Mouse (Mus musculus): Measurements from ENCODE around the gene Sct.

Gene Sct

DNA sequence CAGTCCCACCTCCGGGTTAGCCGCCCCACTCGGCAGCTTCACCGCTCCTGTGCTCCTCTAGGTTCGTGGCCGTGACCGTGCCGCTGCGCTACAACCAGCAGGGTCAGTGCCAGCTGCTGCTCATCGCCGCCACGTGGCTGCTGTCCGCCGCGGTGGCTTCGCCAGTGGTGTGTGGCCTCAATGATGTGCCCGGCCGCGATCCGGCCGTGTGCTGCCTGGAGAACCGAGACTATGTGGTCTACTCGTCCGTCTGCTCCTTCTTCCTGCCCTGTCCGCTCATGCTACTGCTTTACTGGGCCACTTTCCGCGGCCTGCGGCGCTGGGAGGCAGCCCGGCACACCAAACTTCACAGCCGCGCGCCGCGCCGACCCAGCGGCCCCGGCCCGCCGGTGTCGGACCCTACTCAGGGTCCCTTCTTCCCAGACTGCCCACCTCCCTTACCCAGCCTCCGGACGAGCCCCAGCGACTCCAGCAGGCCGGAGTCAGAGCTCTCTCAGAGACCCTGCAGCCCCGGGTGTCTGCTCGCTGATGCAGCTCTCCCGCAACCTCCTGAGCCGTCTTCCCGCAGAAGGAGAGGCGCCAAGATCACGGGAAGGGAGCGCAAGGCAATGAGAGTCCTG is 15.0 kb upstream of the Sct start:
- no peak for TF ChIP-seq NANOG (IDR thresholded peaks at IDR 0.05; ENCODE audit: borderline replicate concordance, low read length)
- TF ChIP-seq POU5F1 (IDR thresholded peaks at IDR 0.05; ENCODE audit: borderline replicate concordance, low read length), result no peak
- no peak for TF ChIP-seq CTCF (conservative IDR thresholded peaks at IDR 0.05; ENCODE audit: low read length)
- Histone ChIP-seq H3K4me3 (replicated peaks; ENCODE audit: low read length) (peak overlapping the region; percentile 73), H3K36me3 (ENCODE audit: insufficient read depth, low read length) (peaks cover 26% of the 10 kb centered on the region), H3K27me3 (ENCODE audit: insufficient read depth, low read length) (peaks cover 66% of the 10 kb centered on the region), H3K4me1 (replicated peaks; ENCODE audit: low read depth, low read length) (peaks cover 34% of the 10 kb centered on the region), H3K9me3 (ENCODE audit: low read length) (no peaks in the 10 kb centered on the region)

- Histone ChIP-seq H3K4me1 (replicated peaks; ENCODE audit: low read depth, low read length) (peaks cover 45% of the 10 kb centered on the region), H3K27me3 (ENCODE audit: insufficient read depth, low read length) (peaks cover 66% of the 10 kb centered on the region), H3K9me3 (ENCODE audit: low read length) (no peaks in the 10 kb centered on the region), H3K4me3 (replicated peaks; ENCODE audit: low read length) (peak overlapping the region; percentile 72), H3K36me3 (ENCODE audit: insufficient read depth, low read length) (peaks cover 18% of the 10 kb centered on the region)
- TF ChIP-seq POU5F1 (IDR thresholded peaks at IDR 0.05; ENCODE audit: borderline replicate concordance, low read length) (no peak), NANOG (IDR thresholded peaks at IDR 0.05; ENCODE audit: borderline replicate concordance, low read length) (no peak), CTCF (conservative IDR thresholded peaks at IDR 0.05; ENCODE audit: low read length) (no peak)
Measured at GRCm38 (mm10) chr7:141292583-141293388, 13.9 kb upstream of the Sct start.

DNA sequence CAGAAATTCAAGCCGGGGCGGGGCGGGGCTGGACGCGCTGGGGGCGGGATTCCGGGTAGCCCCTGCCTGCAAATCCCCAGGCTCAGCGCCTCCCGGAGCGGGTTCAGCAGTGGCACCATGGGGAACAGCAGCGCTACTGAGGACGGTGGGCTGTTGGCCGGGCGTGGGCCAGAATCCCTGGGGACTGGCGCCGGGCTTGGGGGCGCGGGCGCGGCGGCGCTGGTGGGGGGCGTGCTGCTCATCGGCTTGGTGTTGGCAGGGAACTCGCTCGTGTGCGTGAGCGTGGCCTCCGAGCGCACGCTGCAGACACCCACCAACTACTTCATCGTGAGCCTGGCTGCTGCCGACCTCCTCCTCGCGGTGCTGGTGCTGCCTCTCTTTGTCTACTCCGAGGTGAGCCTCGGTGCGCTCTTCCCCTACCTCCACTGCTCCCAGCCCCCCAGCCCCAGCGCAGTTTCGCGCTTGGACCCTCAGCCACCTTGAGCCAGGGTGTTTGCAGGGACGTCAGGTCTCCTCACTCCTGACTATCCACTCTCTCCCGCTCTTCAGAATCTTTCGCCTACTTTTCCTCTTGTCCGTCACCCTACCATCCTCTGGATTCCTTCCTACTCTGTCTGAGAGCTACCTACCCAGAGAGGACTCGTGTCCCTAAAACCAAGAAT is 13.1 kb upstream of the Sct start, which contains the start of gene Drd4:
Gene Drd4, plus strand, starts transcription at position 86 of the 662 bp plus-strand sequence.
- H3K36me3 ChIP-seq (ENCODE audit: insufficient read depth, low read length), result peaks cover 10% of the 10 kb centered on the region
- no peak for TF ChIP-seq NANOG (IDR thresholded peaks at IDR 0.05; ENCODE audit: borderline replicate concordance, low read length)
- no peak for TF ChIP-seq CTCF (conservative IDR thresholded peaks at IDR 0.05; ENCODE audit: low read length)
- TF ChIP-seq POU5F1 (IDR thresholded peaks at IDR 0.05; ENCODE audit: borderline replicate concordance, low read length), result no peak

DNA sequence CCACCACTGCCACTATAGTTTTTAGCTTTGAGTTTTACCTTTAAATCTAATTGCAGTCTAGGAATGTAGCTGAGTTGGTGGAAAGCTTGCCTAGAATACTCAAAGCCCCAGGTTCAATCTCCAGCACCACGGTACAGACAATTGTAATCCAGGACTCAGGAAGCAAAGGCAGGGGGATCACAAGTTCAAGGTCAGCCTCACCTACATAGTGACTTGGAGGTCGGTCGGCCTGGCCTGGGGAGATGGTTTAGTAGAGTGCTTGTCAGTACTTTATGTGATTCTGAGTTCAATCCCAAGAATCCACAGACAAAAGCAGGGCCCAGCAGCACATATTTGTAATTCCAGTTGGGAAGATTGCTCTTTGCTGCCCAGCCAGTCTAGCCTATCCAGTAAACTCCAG is 9.1 kb upstream of the Sct start:
- Histone ChIP-seq H3K36me3 (ENCODE audit: insufficient read depth, low read length) (no peaks in the 10 kb centered on the region), H3K4me1 (replicated peaks; ENCODE audit: low read depth, low read length) (peaks cover 37% of the 10 kb centered on the region), H3K4me3 (replicated peaks; ENCODE audit: low read length) (no peak overlapping the region), H3K9me3 (ENCODE audit: low read length) (no peaks in the 10 kb centered on the region), H3K27me3 (ENCODE audit: insufficient read depth, low read length) (peaks cover 33% of the 10 kb centered on the region)
- TF ChIP-seq NANOG (IDR thresholded peaks at IDR 0.05; ENCODE audit: borderline replicate concordance, low read length), result peak; percentile 16; the same call in 1 of the 2 replicates
- TF ChIP-seq CTCF (conservative IDR thresholded peaks at IDR 0.05; ENCODE audit: low read length), result no peak
- no peak for TF ChIP-seq POU5F1 (IDR thresholded peaks at IDR 0.05; ENCODE audit: borderline replicate concordance, low read length)

More for the DNA sequence above, 13.1 kb upstream of the Sct start, which contains the start of gene Drd4:
- peaks cover 50% of the 10 kb centered on the region for H3K4me1 ChIP-seq (replicated peaks; ENCODE audit: low read depth, low read length)
- H3K9me3 ChIP-seq (ENCODE audit: low read length), result no peaks in the 10 kb centered on the region
- peaks cover 66% of the 10 kb centered on the region for H3K27me3 ChIP-seq (ENCODE audit: insufficient read depth, low read length)
- peak within 1 kb of the TSS; percentile 72 for H3K4me3 ChIP-seq (replicated peaks; ENCODE audit: low read length)

GRCm38 (mm10) chr7:141282756-141283155 is 3.8 kb upstream of the Sct start:
- no peaks in the 10 kb centered on the region for H3K36me3 ChIP-seq (ENCODE audit: insufficient read depth, low read length)
- TF ChIP-seq NANOG (IDR thresholded peaks at IDR 0.05; ENCODE audit: borderline replicate concordance, low read length) (no peak), CTCF (conservative IDR thresholded peaks at IDR 0.05; ENCODE audit: low read length) (no peak), POU5F1 (IDR thresholded peaks at IDR 0.05; ENCODE audit: borderline replicate concordance, low read length) (no peak)
- H3K4me1 ChIP-seq (replicated peaks; ENCODE audit: low read depth, low read length), result peaks cover 30% of the 10 kb centered on the region
- no peaks in the 10 kb centered on the region for H3K9me3 ChIP-seq (ENCODE audit: low read length)
- H3K27me3 ChIP-seq (ENCODE audit: insufficient read depth, low read length), result peaks cover 22% of the 10 kb centered on the region
- no peak overlapping the region for H3K4me3 ChIP-seq (replicated peaks; ENCODE audit: low read length)

DNA sequence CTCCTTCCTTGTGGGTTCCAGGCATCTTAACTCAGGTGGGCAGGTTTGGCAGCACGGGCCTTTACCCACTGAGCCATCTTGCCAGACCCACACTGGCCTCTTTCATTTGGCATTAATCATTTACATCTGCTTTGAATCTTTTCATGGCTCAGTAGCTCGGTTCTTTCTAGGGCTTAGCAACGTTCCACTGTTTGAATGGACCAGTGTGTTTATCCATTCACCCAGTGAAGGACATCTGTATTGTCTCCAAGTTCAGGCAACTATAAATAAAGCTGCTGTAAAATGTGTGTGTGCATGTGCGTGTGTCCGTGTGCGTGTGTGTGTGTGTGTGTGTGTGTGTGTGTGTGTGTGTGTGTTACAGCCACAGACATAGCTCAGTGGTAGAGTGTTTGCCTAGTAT is 2.5 kb upstream of the Sct start:
- Histone ChIP-seq H3K4me3 (replicated peaks; ENCODE audit: low read length) (no peak overlapping the region), H3K36me3 (ENCODE audit: insufficient read depth, low read length) (no peaks in the 10 kb centered on the region), H3K4me1 (replicated peaks; ENCODE audit: low read depth, low read length) (peaks cover 35% of the 10 kb centered on the region), H3K9me3 (ENCODE audit: low read length) (no peaks in the 10 kb centered on the region), H3K27me3 (ENCODE audit: insufficient read depth, low read length) (peaks cover 22% of the 10 kb centered on the region)
- no peak for TF ChIP-seq NANOG (IDR thresholded peaks at IDR 0.05; ENCODE audit: borderline replicate concordance, low read length)
- no peak for TF ChIP-seq POU5F1 (IDR thresholded peaks at IDR 0.05; ENCODE audit: borderline replicate concordance, low read length)
- TF ChIP-seq CTCF (conservative IDR thresholded peaks at IDR 0.05; ENCODE audit: low read length), result no peak

DNA sequence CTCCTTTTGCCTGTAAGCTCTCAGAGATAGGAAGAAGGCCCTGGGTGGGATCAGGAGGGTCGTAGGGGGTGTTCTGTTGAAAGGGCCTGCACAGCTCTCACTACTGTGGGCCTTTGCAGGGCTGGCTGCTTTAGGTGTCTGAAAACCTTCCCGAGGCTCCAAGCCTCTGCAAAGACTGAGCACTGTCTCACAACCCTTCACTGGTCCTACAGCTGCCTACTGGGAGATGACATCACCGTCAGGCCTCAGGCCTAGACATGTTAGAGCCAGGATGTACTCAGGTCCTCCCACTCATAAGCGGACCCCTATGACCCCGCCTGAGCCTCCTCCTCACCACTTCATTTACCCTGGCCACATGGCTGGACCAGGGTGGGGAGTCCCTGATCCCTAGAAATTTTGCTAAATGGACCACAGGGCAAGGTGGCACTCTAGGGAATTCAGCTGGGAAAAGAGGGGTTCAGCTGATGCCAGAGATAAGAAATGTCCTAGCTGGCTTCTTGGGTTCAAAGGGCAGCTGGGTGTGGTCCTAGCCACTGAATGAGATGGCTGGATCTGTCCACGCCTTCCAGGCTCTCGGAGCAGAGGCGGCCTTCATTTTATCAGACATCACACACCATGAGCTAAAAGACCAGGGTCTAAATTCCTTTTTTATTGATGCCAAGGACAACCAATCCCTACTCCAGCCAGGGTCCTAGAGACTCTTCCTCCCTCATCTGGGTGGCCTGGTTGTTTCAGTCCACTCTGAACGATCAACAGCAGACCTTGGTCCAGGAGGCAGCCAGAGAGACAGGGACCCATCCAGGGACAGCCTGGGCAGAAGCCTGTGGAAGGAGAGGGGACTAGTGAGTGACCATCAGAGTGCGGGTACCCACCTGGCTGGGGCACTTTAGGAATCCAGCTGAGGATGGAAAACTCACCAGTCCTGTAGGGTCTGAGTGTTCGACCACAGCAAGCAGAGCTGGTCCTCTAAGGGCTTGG is 943 bp downstream of the Sct start:
- H3K36me3 ChIP-seq (ENCODE audit: insufficient read depth, low read length), result no peaks in the 10 kb centered on the region
- H3K4me3 ChIP-seq (replicated peaks; ENCODE audit: low read length), result peak overlapping the region; percentile 78
- TF ChIP-seq POU5F1 (IDR thresholded peaks at IDR 0.05; ENCODE audit: borderline replicate concordance, low read length), result no peak
- TF ChIP-seq CTCF (conservative IDR thresholded peaks at IDR 0.05; ENCODE audit: low read length), result no peak
- no peak for TF ChIP-seq NANOG (IDR thresholded peaks at IDR 0.05; ENCODE audit: borderline replicate concordance, low read length)
- no peaks in the 10 kb centered on the region for H3K9me3 ChIP-seq (ENCODE audit: low read length)
- peaks cover 38% of the 10 kb centered on the region for H3K4me1 ChIP-seq (replicated peaks; ENCODE audit: low read depth, low read length)
- H3K27me3 ChIP-seq (ENCODE audit: insufficient read depth, low read length), result peaks cover 31% of the 10 kb centered on the region
